Mouse (Mus musculus) liver, embryonic 14.5 days (tissue): ENCODE results near the gene Dlg2.

Source experiments
- CTCF ChIP-seq: IDR thresholded peaks from 2 replicates; pipeline ENCODE4 v1.5.1; 2016; ENCODE audit warnings: antibody characterized with exemption, low read depth, control low read depth
- EP300 ChIP-seq: IDR thresholded peaks from 2 replicates; pipeline ENCODE4 v1.6.1; 2016; ENCODE audit warnings: antibody characterized with exemption, low read depth

- peak; percentile 69 for TF ChIP-seq CTCF
- no peak for TF ChIP-seq EP300
Observed at GRCm38 (mm10) chr7:91457207-91457606, 980.7 kb downstream of the Dlg2 start.
